Mouse (Mus musculus) testis, postnatal 10 days (tissue): Measurements from ENCODE around the gene Ubb.

Experiments
- DNase-seq: peaks from one replicate; pipeline ENCODE4 v3.0.0; 2021; ENCODE audit warnings: low spot score

Gene Ubb

GRCm38 (mm10) chr11:62551226-62552119, 502 bp downstream of the Ubb start:
- DNase-seq = peak; percentile 95

GRCm38 (mm10) chr11:62553186-62553585, 2.2 kb downstream of the Ubb start:
- no peak for DNase-seq

GRCm38 (mm10) chr11:62553633-62554032, 2.7 kb downstream of the Ubb start:
- DNase-seq = no peak

- no peak for DNase-seq
Measured at GRCm38 (mm10) chr11:62554163-62554855, 3.3 kb downstream of the Ubb start.

GRCm38 (mm10) chr11:62554934-62555517, 4.1 kb downstream of the Ubb start:
- no peak for DNase-seq

GRCm38 (mm10) chr11:62555896-62556412, 5.0 kb downstream of the Ubb start:
- DNase-seq = no peak

GRCm38 (mm10) chr11:62557205-62557604, 6.2 kb downstream of the Ubb start:
- no peak for DNase-seq

- DNase-seq = no peak
Measured at GRCm38 (mm10) chr11:62558152-62558551, 7.2 kb downstream of the Ubb start.

GRCm38 (mm10) chr11:62558961-62559646, 8.1 kb downstream of the Ubb start:
- no peak for DNase-seq

GRCm38 (mm10) chr11:62560463-62561016, 9.6 kb downstream of the Ubb start:
- peak; percentile 54 for DNase-seq

GRCm38 (mm10) chr11:62563590-62563989, 12.6 kb downstream of the Ubb start:
- DNase-seq = no peak

- no peak for DNase-seq
Measured at GRCm38 (mm10) chr11:62565747-62566146, 14.8 kb downstream of the Ubb start.

- no peak for DNase-seq
Measured at GRCm38 (mm10) chr11:62566211-62566610, 15.2 kb downstream of the Ubb start.

- DNase-seq = no peak
Measured at GRCm38 (mm10) chr11:62568300-62568699, 17.3 kb downstream of the Ubb start.

GRCm38 (mm10) chr11:62573959-62574702, 23.2 kb downstream of the Ubb start, which contains the start of gene Trpv2:
Trpv2 (plus strand) TSS chr11:62574486.
- no peak for DNase-seq

GRCm38 (mm10) chr11:62574703-62575085, 23.7 kb downstream of the Ubb start:
- DNase-seq = no peak

GRCm38 (mm10) chr11:62575297-62575658, 24.3 kb downstream of the Ubb start:
- DNase-seq = peak; percentile 90

GRCm38 (mm10) chr11:62575659-62576438, 24.9 kb downstream of the Ubb start:
- peak; percentile 59 for DNase-seq

GRCm38 (mm10) chr11:62576530-62577152, 25.7 kb downstream of the Ubb start:
- no peak for DNase-seq

GRCm38 (mm10) chr11:62583031-62583430, 32.1 kb downstream of the Ubb start:
- no peak for DNase-seq
